Mouse (Mus musculus): ENCODE results near the gene Avpr2. TPM values are rescaled to one million over a fixed set of nuclear protein-coding genes. Genes with fewer than 3 reads are reported as not detected.

The Avpr2 gene
- polyA plus RNA-seq, 1 experiment from 2014 or later: 0.06 TPM

DNA sequence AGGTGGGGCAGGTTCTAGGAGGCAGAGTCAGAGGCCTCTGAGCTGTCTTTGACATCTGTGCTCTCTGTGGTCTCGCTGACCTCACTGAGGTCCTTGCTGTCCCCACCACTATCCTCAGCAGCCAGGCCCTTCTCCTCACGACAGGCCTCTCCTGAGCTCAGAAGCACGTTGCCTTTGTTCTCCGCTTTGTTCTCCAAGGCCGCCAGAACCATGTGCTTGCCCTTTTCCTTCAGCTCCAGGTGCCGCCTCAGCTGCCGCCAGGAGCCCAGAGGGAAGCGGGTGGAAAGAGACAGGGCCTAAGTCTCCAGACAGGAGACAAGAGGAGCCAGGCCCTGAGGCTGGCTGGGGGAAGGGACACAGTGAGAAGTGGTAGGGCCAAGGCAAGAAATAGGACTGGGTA, 25.0 kb downstream of the Avpr2 start:
- 75% methylated on average over 8 of the region's 8 CpGs for WGBS (ENCODE audit: insufficient replicate concordance)
- H3K4me2 ChIP-seq: no peak overlapping the region
- no peak overlapping the region for H3K4me3 ChIP-seq (replicated peaks)
- no peaks in the 10 kb centered on the region for H3K9me3 ChIP-seq (replicated peaks)
- DNase-seq: no peak
- ATAC-seq (ENCODE audit: low read depth): no peak
- H3K27ac ChIP-seq: no peak overlapping the region
- no peaks in the 10 kb centered on the region for H3K27me3 ChIP-seq
- peaks cover 32% of the 10 kb centered on the region for H3K4me1 ChIP-seq (replicated peaks)
- H3K9ac ChIP-seq: no peak overlapping the region
- peaks cover 32% of the 10 kb centered on the region for H3K36me3 ChIP-seq

DNA sequence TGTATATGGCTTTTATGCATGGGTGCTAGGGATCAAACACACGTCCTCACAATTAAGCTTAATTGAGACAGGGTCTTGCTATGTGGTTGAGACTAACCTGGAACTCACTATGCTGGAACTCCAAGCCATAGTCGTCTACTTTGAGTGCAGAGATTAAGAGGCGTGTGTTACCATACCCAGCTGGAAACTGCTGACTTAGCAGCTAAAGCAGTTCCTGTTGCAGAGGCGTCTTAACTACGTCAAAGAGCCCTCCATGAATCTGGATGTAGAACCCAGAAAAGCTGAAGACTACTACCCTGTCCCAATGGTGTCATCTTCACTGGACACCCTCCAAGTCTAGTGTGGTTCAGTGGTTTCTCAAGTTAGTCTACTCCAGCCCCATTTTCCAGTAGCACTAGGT, 26.7 kb downstream of the Avpr2 start:
- H3K4me2 ChIP-seq: no peak overlapping the region

DNA sequence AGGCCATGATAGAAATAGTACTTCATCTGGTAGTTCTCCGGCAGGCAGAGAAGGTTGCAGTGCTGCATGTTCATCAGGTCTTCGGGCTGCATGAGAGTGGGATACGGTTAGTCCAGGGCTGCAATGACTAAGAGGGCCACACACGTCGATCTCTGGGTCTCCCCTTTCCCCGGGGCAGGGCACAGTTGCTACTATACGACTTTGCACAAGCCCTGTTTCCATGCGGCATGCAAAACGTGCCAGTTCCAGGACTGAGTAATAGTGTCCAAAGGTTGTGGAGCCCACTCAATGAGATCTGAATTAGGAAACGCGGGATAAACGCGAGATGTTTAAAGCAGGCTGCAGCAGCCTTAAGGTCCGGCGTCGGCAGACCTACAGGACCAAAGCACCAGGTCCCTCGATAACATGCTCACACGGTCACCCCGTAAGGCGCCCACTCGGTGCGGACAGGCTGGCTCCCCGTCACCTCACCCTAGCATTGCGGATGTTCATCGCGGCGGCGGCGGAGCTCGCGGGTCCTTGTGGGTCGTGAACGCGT, 29.5 kb downstream of the Avpr2 start:
- Histone ChIP-seq H3K9ac (peak overlapping the region; percentile 79), H3K27ac (peak overlapping the region; percentile 73), H3K4me1 (replicated peaks) (peaks cover 13% of the 10 kb centered on the region; the same call in 1 of the 2 replicates), H3K4me2 (peak overlapping the region; percentile 80), H3K36me3 (peaks cover 32% of the 10 kb centered on the region), H3K9me3 (replicated peaks) (no peaks in the 10 kb centered on the region), H3K4me3 (replicated peaks) (peak overlapping the region; percentile 70), H3K27me3 (no peaks in the 10 kb centered on the region)
- 16% methylated on average over 34 of the region's 34 CpGs for WGBS (ENCODE audit: insufficient replicate concordance)
- ATAC-seq (ENCODE audit: low read depth): peak; percentile 4; the same call in 1 of the 2 replicates
- no peak for DNase-seq

More for the DNA sequence above, 26.7 kb downstream of the Avpr2 start:
- Histone ChIP-seq H3K27me3 (no peaks in the 10 kb centered on the region), H3K4me1 (replicated peaks) (peaks cover 32% of the 10 kb centered on the region), H3K9ac (no peak overlapping the region), H3K27ac (no peak overlapping the region; the same call in 1 of the 2 replicates), H3K36me3 (peaks cover 32% of the 10 kb centered on the region), H3K9me3 (replicated peaks) (no peaks in the 10 kb centered on the region), H3K4me3 (replicated peaks) (no peak overlapping the region)
- ATAC-seq (ENCODE audit: low read depth) (no peak), DNase-seq (no peak)
- WGBS (ENCODE audit: insufficient replicate concordance): 74% methylated on average over 5 of the region's 5 CpGs

DNA sequence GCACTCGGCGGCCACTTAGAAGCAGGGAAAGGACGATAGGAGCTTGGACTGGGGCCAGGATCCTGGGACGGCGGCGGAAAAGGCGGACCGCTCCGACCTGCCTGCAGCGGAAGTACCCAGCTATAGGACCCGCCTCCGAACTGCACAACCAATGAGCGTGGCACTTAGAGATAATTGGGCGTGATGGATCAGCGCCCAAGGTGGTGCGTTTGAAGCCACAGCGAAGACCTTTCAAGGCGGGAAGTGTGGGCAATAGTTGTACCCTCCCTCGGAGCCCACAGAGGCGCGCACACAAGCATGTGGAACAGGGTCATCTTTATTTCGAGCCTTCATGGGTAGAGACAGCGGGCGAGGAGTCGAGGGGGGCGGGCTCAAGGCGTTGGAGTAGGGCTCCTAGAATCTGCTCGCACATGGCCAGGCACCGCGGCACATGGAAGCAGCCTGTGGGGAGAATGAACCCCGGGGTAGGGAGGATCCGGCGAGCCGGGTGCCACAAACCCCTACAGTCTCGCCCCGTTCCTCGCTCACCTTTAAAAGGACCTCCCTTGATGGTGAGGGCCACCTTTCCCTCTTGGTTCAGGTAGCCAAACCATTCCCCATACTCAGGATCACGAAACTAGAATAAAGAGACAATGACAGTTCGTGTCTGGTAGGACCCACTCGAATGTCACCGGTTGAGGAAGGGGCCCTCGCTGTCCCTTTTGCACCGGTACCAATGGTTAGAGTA, 30.1 kb downstream of the Avpr2 start, which contains the start of the genes Arhgap4 and Naa10:
TSS of gene Arhgap4 (minus strand) at position 48 of the 727 bp plus-strand sequence.
TSS of gene Naa10 (minus strand) at position 122 of the 727 bp plus-strand sequence.
- ATAC-seq (ENCODE audit: low read depth): peak; percentile 98
- peak within 1 kb of the TSS; percentile 80 for H3K4me2 ChIP-seq
- peak within 1 kb of the TSS; percentile 78 for H3K27ac ChIP-seq
- 14% methylated on average over 43 of the region's 43 CpGs for WGBS (ENCODE audit: insufficient replicate concordance)
- peaks cover 13% of the 10 kb centered on the region; the same call in 1 of the 2 replicates for H3K4me1 ChIP-seq (replicated peaks)
- no peaks in the 10 kb centered on the region for H3K9me3 ChIP-seq (replicated peaks)
- peak; percentile 79 for DNase-seq
- H3K9ac ChIP-seq: peak within 1 kb of the TSS; percentile 79
- H3K27me3 ChIP-seq: no peaks in the 10 kb centered on the region
- peaks cover 29% of the 10 kb centered on the region for H3K36me3 ChIP-seq
- peak within 1 kb of the TSS; percentile 70 for H3K4me3 ChIP-seq (replicated peaks)

DNA sequence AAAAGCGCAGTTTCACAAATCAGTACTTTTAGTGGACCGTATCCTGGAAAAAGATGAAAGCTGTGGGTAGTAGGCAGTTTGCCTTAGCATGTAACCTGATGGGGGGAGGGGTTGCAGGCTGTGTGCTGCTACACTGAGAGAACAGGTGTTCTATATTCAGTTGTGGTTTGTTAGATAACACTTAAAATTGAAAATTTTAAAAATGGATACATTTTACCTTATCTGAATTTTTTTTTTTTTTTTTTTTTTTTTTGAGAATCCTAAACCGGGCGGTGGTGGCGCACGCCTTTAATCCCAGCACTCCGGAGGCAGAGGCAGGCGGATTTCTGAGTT, 30.6 kb downstream of the Avpr2 start:
- Histone ChIP-seq H3K4me1 (replicated peaks) (peaks cover 13% of the 10 kb centered on the region; the same call in 1 of the 2 replicates), H3K36me3 (peaks cover 24% of the 10 kb centered on the region), H3K4me3 (replicated peaks) (peak overlapping the region; percentile 70), H3K9me3 (replicated peaks) (no peaks in the 10 kb centered on the region), H3K27me3 (no peaks in the 10 kb centered on the region), H3K4me2 (peak overlapping the region; percentile 80), H3K27ac (peak overlapping the region; percentile 78; the same call in 1 of the 2 replicates), H3K9ac (peak overlapping the region; percentile 79)
- DNase-seq (no peak), ATAC-seq (ENCODE audit: low read depth) (no peak)
- 63% methylated on average over 8 of the region's 8 CpGs for WGBS (ENCODE audit: insufficient replicate concordance)

DNA sequence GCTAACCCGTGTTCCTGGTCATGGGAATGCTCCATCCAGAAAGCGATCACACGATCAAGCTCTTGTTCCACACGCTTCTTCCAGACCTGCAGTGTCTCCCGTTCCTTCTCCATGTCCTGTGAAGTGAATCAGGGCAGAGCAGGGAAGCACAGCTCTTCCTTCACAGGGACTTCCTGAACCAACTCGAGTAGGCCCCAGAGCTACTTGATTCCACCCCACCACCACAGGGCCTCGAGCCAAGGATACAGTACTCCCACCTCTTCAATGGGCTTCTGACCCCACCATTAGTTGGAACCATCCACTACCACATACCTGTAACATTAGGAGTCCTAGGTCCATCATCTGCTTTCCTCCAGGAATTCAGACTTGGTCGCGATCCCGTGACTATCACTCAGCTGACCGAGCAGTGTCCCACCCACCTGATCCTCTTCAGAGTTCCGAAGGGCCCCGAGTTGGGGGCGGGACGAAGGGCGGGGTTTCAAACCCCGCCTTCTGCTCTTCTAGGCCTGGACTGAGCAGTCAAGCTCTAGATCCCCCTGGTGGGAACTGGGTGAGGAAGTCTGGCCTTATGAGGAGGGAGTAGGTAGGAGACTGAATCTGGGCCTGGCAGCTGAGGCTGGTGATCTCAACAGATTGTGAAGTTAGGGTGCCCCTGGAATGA, 38.6 kb downstream of the Avpr2 start, which contains the start of gene Renbp:
TSS of gene Renbp (minus strand) at position 449 of the 661 bp plus-strand sequence.
- peak within 1 kb of the TSS; percentile 39 for H3K9ac ChIP-seq
- 27% methylated on average over 17 of the region's 17 CpGs for WGBS (ENCODE audit: insufficient replicate concordance)
- H3K9me3 ChIP-seq (replicated peaks): no peaks in the 10 kb centered on the region
- H3K4me1 ChIP-seq (replicated peaks): peaks cover 27% of the 10 kb centered on the region
- DNase-seq (peak; percentile 71), ATAC-seq (ENCODE audit: low read depth) (peak; percentile 92)
- no peak within 1 kb of the TSS for H3K27ac ChIP-seq
- H3K4me3 ChIP-seq (replicated peaks): peak within 1 kb of the TSS; percentile 42
- no peaks in the 10 kb centered on the region for H3K27me3 ChIP-seq
- H3K4me2 ChIP-seq: peak within 1 kb of the TSS; percentile 53
- no peaks in the 10 kb centered on the region for H3K36me3 ChIP-seq

DNA sequence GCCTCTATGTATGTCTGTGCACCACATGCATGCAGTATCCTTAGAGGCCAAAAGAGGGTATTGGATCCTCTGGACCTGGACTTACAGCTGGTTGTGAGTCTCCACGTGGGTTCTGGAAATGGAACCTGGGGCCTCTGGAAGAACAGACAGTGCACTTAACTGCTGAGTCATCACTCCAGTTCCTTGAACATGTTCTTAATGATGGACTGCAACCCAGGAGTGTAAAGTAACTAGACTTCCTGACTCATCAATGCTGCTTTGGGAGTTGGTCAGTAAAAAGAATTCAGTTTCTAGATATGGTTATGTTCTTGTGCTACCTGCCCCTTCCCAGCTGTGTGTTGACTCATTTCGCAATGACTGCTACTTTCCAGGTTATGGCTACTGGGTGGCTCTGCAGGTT, 40.0 kb downstream of the Avpr2 start:
- Histone ChIP-seq H3K27ac (no peak overlapping the region), H3K4me3 (replicated peaks) (no peak overlapping the region), H3K4me2 (no peak overlapping the region), H3K4me1 (replicated peaks) (peaks cover 27% of the 10 kb centered on the region), H3K27me3 (no peaks in the 10 kb centered on the region), H3K9me3 (replicated peaks) (no peaks in the 10 kb centered on the region), H3K36me3 (no peaks in the 10 kb centered on the region), H3K9ac (no peak overlapping the region)
- ATAC-seq (ENCODE audit: low read depth) (no peak), DNase-seq (no peak)
- WGBS (ENCODE audit: insufficient replicate concordance): 48% methylated on average over 2 of the region's 2 CpGs

DNA sequence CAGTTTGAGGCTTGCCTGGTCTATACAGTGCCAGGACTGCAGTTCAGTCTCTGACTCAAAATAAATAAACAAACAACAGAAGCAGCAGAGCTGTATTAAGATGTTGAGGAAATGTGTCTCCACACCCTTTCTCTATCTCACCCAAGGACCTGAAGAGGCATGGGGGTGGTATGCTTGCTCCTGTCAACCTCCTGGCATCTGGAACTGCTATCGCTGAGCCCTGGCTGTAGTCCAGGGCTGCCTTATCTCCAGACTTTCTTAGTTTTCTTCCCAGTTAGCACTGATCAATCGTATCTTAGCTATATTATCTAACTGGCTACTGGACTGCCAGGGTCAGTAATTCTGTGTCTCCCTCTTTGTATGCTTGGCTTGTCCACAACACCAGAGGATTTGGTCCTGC, 50.0 kb downstream of the Avpr2 start:
- H3K36me3 ChIP-seq: peaks cover 57% of the 10 kb centered on the region
- no peak overlapping the region for H3K4me2 ChIP-seq
- WGBS (ENCODE audit: insufficient replicate concordance): 44% methylated on average over 2 of the region's 2 CpGs
- H3K27ac ChIP-seq: no peak overlapping the region
- H3K9me3 ChIP-seq (replicated peaks): no peaks in the 10 kb centered on the region
- H3K4me3 ChIP-seq (replicated peaks): no peak overlapping the region
- no peaks in the 10 kb centered on the region for H3K4me1 ChIP-seq (replicated peaks)
- H3K9ac ChIP-seq: no peak overlapping the region
- ATAC-seq (ENCODE audit: low read depth): no peak
- no peak for DNase-seq
- no peaks in the 10 kb centered on the region for H3K27me3 ChIP-seq

DNA sequence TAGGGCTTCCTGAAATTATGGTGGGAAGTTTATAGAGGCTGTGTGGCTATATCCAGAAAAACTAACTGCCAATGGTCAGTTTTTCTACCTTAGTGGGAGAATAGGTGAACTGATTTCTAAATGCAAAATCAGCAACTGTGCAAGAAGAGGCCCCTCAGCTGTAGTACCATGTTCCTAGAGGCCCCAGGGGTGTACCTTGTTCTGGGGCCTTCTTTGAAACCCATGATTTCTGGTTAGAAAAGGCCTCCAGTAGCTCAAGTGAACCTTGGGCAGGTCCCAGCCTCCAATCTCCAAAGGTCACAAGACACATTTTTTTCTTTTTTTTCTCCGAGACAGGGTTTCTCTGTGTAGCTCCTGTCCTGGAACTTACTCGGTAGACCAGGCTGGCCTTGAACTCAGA, 50.4 kb downstream of the Avpr2 start:
- no peak overlapping the region for H3K4me2 ChIP-seq
- H3K36me3 ChIP-seq: peaks cover 61% of the 10 kb centered on the region
- H3K4me3 ChIP-seq (replicated peaks): no peak overlapping the region
- DNase-seq (no peak), ATAC-seq (ENCODE audit: low read depth) (no peak)
- no peak overlapping the region for H3K27ac ChIP-seq
- WGBS (ENCODE audit: insufficient replicate concordance): 69% methylated on average over 2 of the region's 2 CpGs
- no peaks in the 10 kb centered on the region for H3K27me3 ChIP-seq
- no peaks in the 10 kb centered on the region for H3K9me3 ChIP-seq (replicated peaks)
- H3K4me1 ChIP-seq (replicated peaks): no peaks in the 10 kb centered on the region
- H3K9ac ChIP-seq: no peak overlapping the region
